Mouse (Mus musculus): Measurements from ENCODE around the gene Gm18336.
"Not testable (repeated sequence)": the region's sequence is repeated elsewhere in the genome, so short reads cannot be mapped to it uniquely, and the experiment has no call there.

DNA sequence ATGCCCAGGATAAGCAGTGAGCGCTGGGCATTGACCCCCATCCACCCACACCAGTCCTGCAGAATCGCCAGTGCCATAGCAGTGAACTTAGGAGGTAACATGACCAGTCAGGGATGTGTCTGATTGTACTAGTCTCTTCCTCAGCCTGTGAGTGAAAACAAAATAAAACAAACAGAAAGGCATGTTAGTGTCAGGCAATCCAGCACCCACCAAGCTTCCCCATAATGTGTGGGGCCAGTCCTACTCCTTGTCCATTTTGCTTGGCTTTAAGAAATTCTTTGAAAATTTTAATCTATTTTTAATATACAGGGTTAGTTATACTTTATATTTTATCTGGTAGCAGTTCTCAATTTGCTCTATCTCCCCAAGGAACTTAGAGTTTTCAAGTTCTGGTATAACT lies at the start of gene Gm18336:
- TF ChIP-seq CTCF (IDR thresholded peaks at IDR 0.05; ENCODE audit: low read depth, low read length); POLR2A (IDR thresholded peaks at IDR 0.05; ENCODE audit: borderline replicate concordance, low read depth, low read length): not testable (repeated sequence)

Data from bone marrow macrophage, adult 2 months (primary cell).